Mouse (Mus musculus) megakaryocyte-erythroid progenitor cell, adult 5 weeks (primary cell): ENCODE data around the gene Olfr635. TPM values are rescaled to one million over a fixed set of nuclear protein-coding genes. Genes with fewer than 3 reads are reported as not detected.

Experiments
- polyA plus RNA-seq: library from polyadenylated mRNA; stranded (reverse); fragments of >175 nt; gene quantifications from 2 replicates; pipeline ENCODE4 v1.2.3, GENCODE M21; 2012

Gene Olfr635
- 0.01 TPM in 1 of 2 replicates, not detected in the other for polyA plus RNA-seq

GRCm38 (mm10) chr7:103970852-103971251 lies at the start of gene Olfr635:
TSS of gene Olfr635 (plus strand) at chr7:103971152.

DNA sequence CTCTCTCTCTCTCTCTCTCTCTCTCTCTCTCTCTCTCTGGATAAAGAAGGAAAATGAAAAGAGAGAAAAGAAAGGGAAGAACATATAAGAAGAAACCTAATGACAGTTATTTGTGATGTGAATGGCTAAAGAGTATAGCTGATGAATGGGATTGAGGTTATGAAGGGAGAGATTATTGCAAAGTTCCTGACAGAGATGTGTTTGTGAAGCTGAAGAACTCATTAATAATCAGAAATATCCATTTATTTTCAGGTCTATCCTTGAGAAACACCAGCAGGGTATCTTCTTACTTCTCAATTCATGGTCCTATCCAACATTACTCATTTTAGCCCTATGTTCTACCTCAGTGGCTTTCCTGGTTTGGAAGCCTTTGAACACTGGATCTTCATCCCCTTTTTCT lies 42.4 kb upstream of the Olfr635 start, which contains the start of gene Olfr631:
Olfr631 (plus strand) TSS at position 301 of the 400 bp plus-strand sequence.

GRCm38 (mm10) chr7:103934264-103934663 lies 36.7 kb upstream of the Olfr635 start, which contains the start of gene Olfr632:
TSS of gene Olfr632 (plus strand) at chr7:103934347.

DNA sequence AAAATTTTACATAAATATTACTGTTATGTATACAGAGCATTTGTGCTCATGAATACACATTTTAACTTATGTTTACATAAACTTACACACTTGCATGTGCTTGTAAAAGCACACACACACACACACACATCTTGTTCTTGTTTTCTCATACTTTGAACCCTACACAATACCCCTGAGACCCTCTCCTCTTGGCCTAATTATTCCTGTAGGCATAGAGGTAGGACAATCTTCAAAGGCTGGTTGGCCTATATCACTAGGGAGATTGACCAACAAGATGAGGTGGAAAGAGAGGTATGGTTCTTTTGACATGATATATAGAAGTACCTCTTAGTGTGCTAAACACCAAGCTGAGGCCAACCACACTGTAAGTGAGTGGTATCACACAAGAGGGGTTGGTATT lies 26.8 kb upstream of the Olfr635 start, which contains the start of gene Olfr633:
Olfr633 (plus strand) TSS at position 301 of the 400 bp plus-strand sequence.

DNA sequence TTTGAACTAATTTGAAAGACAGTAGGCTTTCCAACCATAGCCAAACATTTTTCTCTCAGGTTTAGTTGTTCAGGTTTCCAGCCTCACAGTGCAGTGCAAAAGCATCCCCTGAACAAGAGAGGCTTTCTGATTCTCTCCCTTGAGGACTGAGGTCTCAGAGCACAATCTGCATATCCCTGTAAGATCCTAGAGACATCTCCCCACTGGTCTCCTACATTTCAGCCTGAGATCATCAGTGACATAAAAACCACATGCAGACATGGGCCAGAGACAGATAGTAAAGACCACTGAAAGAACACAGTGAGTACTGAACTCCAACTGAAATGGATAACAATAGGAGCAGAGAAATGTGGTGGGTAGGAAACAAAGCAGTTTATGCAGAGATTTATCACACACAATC lies 27.5 kb downstream of the Olfr635 start, which contains the start of gene Olfr638:
Olfr638 (plus strand) TSS at position 301 of the 400 bp plus-strand sequence.

GRCm38 (mm10) chr7:104017203-104017602 lies 46.3 kb downstream of the Olfr635 start, which contains the start of gene Olfr639:
TSS of gene Olfr639 (minus strand) at chr7:104017303.

DNA sequence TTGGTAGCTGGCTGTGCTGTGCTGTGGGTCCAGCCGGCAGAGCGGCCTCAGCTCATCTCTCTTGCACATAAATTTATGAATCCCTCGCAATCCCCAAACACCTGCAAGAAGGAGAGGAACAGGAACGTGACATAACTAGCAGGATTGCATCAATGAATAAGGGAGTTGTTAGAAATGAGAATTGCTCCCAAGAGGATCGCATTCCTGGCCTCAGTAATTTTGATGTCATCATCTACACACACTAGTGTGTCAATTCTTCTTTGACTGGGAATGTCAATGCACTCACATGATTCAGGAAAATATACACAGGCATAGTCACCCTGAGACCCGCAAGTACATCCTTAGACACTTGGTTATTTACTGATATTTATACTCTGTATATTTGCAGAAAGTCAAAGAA lies 54.5 kb downstream of the Olfr635 start, which contains the start of gene Olfr640:
Olfr640 (minus strand) TSS at position 101 of the 400 bp plus-strand sequence.

GRCm38 (mm10) chr7:104035145-104035544 lies 64.2 kb downstream of the Olfr635 start, which contains the start of gene Olfr641:
TSS of gene Olfr641 (plus strand) at chr7:104035445.

Other genes with a start within 250 kb of the Olfr635 start
- gene Olfr628, start 240.8 kb upstream of the Olfr635 start, polyA plus RNA-seq, result not detected in 2 replicates
- gene Olfr629, start 226.2 kb upstream of the Olfr635 start, polyA plus RNA-seq, result not detected in 2 replicates
- not detected in 2 replicates for gene Olfr630, start 213.8 kb upstream of the Olfr635 start, polyA plus RNA-seq
- not detected in 2 replicates for gene Olfr69, start 199.6 kb upstream of the Olfr635 start, polyA plus RNA-seq
- gene Olfr68, start 191.5 kb upstream of the Olfr635 start, polyA plus RNA-seq, result not detected in 2 replicates
- not detected in 2 replicates for gene Olfr67, start 179.3 kb upstream of the Olfr635 start, polyA plus RNA-seq
- gene Hbb-bt, start 157.2 kb upstream of the Olfr635 start, polyA plus RNA-seq, result 65.8 and 124 TPM in 2 replicates
- 239 and 618 TPM in 2 replicates for gene Hbb-bs, start 143.1 kb upstream of the Olfr635 start, polyA plus RNA-seq
- not detected in 2 replicates for gene Hbb-bh2, start 130.6 kb upstream of the Olfr635 start, polyA plus RNA-seq
- not detected in 2 replicates for gene Hbb-bh1, start 128.0 kb upstream of the Olfr635 start, polyA plus RNA-seq
- gene Hbb-y, start 117.9 kb upstream of the Olfr635 start, polyA plus RNA-seq, result not detected in 2 replicates
- not detected in 2 replicates for gene Olfr66, start 84.9 kb upstream of the Olfr635 start, polyA plus RNA-seq
- 0.02 TPM in 1 of 2 replicates, not detected in the other for gene Olfr64, start 76.7 kb upstream of the Olfr635 start, polyA plus RNA-seq
- gene Olfr65, start 67.7 kb upstream of the Olfr635 start, polyA plus RNA-seq, result not detected in 2 replicates
- gene Olfr631, start 42.3 kb upstream of the Olfr635 start, polyA plus RNA-seq, result not detected in 2 replicates
- gene Olfr632, start 36.8 kb upstream of the Olfr635 start, polyA plus RNA-seq, result not detected in 2 replicates
- not detected in 2 replicates for gene Olfr633, start 26.7 kb upstream of the Olfr635 start, polyA plus RNA-seq
- gene Olfr638, start 27.6 kb downstream of the Olfr635 start, polyA plus RNA-seq, result not detected in 2 replicates
- 0.01 TPM in 1 of 2 replicates, not detected in the other for gene Olfr639, start 46.2 kb downstream of the Olfr635 start, polyA plus RNA-seq
- gene Olfr640, start 54.4 kb downstream of the Olfr635 start, polyA plus RNA-seq, result not detected in 2 replicates
- gene Olfr641, start 64.3 kb downstream of the Olfr635 start, polyA plus RNA-seq, result not detected in 2 replicates
- not detected in 2 replicates for gene Olfr642, start 81.5 kb downstream of the Olfr635 start, polyA plus RNA-seq
- not detected in 2 replicates for gene 4930516K23Rik, start 90.3 kb downstream of the Olfr635 start, polyA plus RNA-seq
- gene Olfr644, start 100.7 kb downstream of the Olfr635 start, polyA plus RNA-seq, result not detected in 2 replicates
- not detected in 2 replicates for gene Olfr645, start 114.3 kb downstream of the Olfr635 start, polyA plus RNA-seq
- gene Olfr646, start 133.7 kb downstream of the Olfr635 start, polyA plus RNA-seq, result 0.02 TPM in 1 of 2 replicates, not detected in the other
- gene Ubqln5, start 158.7 kb downstream of the Olfr635 start, polyA plus RNA-seq, result 0.03 TPM in 1 of 2 replicates, not detected in the other
- not detected in 2 replicates for gene Olfr643, start 166.3 kb downstream of the Olfr635 start, polyA plus RNA-seq
- gene Ubqln3, start 172.1 kb downstream of the Olfr635 start, polyA plus RNA-seq, result not detected in 2 replicates
- gene Ubqlnl, start 179.4 kb downstream of the Olfr635 start, polyA plus RNA-seq, result not detected in 2 replicates
- not detected in 2 replicates for gene Olfm5, start 193.7 kb downstream of the Olfr635 start, polyA plus RNA-seq
- not detected in 2 replicates for gene Olfr648, start 212.2 kb downstream of the Olfr635 start, polyA plus RNA-seq
- gene Olfr649, start 224.8 kb downstream of the Olfr635 start, polyA plus RNA-seq, result not detected in 2 replicates
- gene Trim6, start 247.6 kb downstream of the Olfr635 start, polyA plus RNA-seq, result 0.40 and 1.2 TPM in 2 replicates